Mouse (Mus musculus) liver, postnatal 0 days (tissue): ENCODE data around the gene Gm40460.
"Not testable (repeated sequence)": the region's sequence is repeated elsewhere in the genome, so short reads cannot be mapped to it uniquely, and the experiment has no call there.

Source experiments
- CTCF ChIP-seq: sonication (generic); IDR thresholded peaks from 2 replicates; pipeline ENCODE4 v1.5.1; 2016; ENCODE audit warnings: antibody characterized with exemption, low read depth
- EP300 ChIP-seq: IDR thresholded peaks from 2 replicates; pipeline ENCODE4 v1.6.1; 2016; ENCODE audit warnings: antibody characterized with exemption, low read depth, mild to moderate bottlenecking

DNA sequence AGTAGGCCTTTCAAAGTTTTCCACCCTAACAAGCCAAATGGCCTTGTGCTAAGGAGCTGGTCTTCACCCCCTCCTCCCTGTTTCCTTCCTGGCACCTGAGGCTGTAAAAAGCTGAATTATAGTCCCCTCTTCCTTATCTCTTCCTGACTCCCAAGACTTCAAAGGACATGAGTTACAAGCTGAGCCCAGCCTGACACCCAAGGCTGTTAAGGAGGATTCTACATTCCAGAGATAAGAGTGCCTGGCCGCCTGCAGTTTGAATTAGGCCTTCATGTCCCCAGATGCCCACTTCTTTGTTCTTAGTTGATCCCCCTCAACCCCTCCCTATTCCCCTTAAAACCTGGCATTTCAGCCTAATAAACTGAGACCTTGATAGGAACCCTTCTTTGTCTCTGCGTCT lies 42.0 kb upstream of the Gm40460 start:
- TF ChIP-seq CTCF, EP300: not testable (repeated sequence)
